Mouse (Mus musculus) T-helper 17 cell (primary cell): ENCODE measurements around the gene Cyp1b1.

Source experiments
- in situ Hi-C, 2 experiments: fragments of 300-600 bp; cut with MboI, MseI; formaldehyde crosslinking; loops; 1 replicate in 1 of 2; 2 replicates in 1 of 2; pipeline ENCODE4 v1.15.1; 2025; ENCODE audit warnings: high pct_unique_total_duplicates in 2 of 2

The Cyp1b1 gene

GRCm38 (mm10) chr17:79713643-79714367 lies 1.1 kb downstream of the Cyp1b1 start:
- in situ Hi-C loops = loop anchor here in 1 of 2 experiments (5.0 kb wide), 1 partner anchor 47 kb away; no protein-coding TSS in a partner anchor

GRCm38 (mm10) chr17:79713276-79713642 lies 1.6 kb downstream of the Cyp1b1 start:
- in situ Hi-C loops = loop anchor here in 1 of 2 experiments (5.0 kb wide), 1 partner anchor 46 kb away; no protein-coding TSS in a partner anchor

- in situ Hi-C loops = loop anchor here in 1 of 2 experiments (5.0 kb wide), 1 partner anchor 45 kb away; no protein-coding TSS in a partner anchor
Measured at GRCm38 (mm10) chr17:79712536-79712935, 2.3 kb downstream of the Cyp1b1 start.

- in situ Hi-C loops = loop anchor here in 1 of 2 experiments (5.0 kb wide), 1 partner anchor 45 kb away; no protein-coding TSS in a partner anchor
Measured at GRCm38 (mm10) chr17:79711944-79712343, 2.9 kb downstream of the Cyp1b1 start.

- in situ Hi-C loops = loop anchor here in 1 of 2 experiments (5.0 kb wide), 1 partner anchor 43 kb away; no protein-coding TSS in a partner anchor
Measured at GRCm38 (mm10) chr17:79710246-79710842, 4.5 kb downstream of the Cyp1b1 start.

- in situ Hi-C loops = loop anchor here in 1 of 2 experiments (5.0 kb wide), 1 partner anchor 42 kb away; no protein-coding TSS in a partner anchor
Measured at GRCm38 (mm10) chr17:79709718-79710117, 5.1 kb downstream of the Cyp1b1 start.

- in situ Hi-C loops = no loop called here
Measured at GRCm38 (mm10) chr17:79708168-79708567, 6.7 kb downstream of the Cyp1b1 start.

GRCm38 (mm10) chr17:79705671-79706455 lies 9.0 kb downstream of the Cyp1b1 start:
- in situ Hi-C loops = no loop called here

GRCm38 (mm10) chr17:79700871-79701270 lies 14.0 kb downstream of the Cyp1b1 start:
- in situ Hi-C loops = no loop called here

- in situ Hi-C loops = no loop called here
Measured at GRCm38 (mm10) chr17:79699197-79699596, 15.7 kb downstream of the Cyp1b1 start.

- in situ Hi-C loops = no loop called here
Measured at GRCm38 (mm10) chr17:79695541-79695940, 19.3 kb downstream of the Cyp1b1 start.

- in situ Hi-C loops = no loop called here
Measured at GRCm38 (mm10) chr17:79695106-79695505, 19.8 kb downstream of the Cyp1b1 start.

- in situ Hi-C loops = no loop called here
Measured at GRCm38 (mm10) chr17:79670837-79671236, 44.0 kb downstream of the Cyp1b1 start.

- in situ Hi-C loops = loop anchor here (5.0 to 10.0 kb wide), 2 partner anchors 171 to 343 kb away; no protein-coding TSS in a partner anchor
Measured at GRCm38 (mm10) chr17:79664106-79664417, 50.8 kb downstream of the Cyp1b1 start.

- in situ Hi-C loops = loop anchor here (5.0 to 10.0 kb wide), 2 partner anchors 171 to 344 kb away; no protein-coding TSS in a partner anchor
Measured at GRCm38 (mm10) chr17:79663393-79664105, 51.3 kb downstream of the Cyp1b1 start.

GRCm38 (mm10) chr17:79661848-79662247 lies 53.0 kb downstream of the Cyp1b1 start:
- in situ Hi-C loops = loop anchor here (5.0 to 10.0 kb wide), 2 partner anchors 173 to 345 kb away; no protein-coding TSS in a partner anchor

GRCm38 (mm10) chr17:79661387-79661786 lies 53.5 kb downstream of the Cyp1b1 start:
- in situ Hi-C loops = loop anchor here (5.0 to 10.0 kb wide), 2 partner anchors 173 to 346 kb away; no protein-coding TSS in a partner anchor

GRCm38 (mm10) chr17:79658863-79659262 lies 56.0 kb downstream of the Cyp1b1 start:
- in situ Hi-C loops = loop anchor here in 1 of 2 experiments (5.0 kb wide), 1 partner anchor 178 kb away; no protein-coding TSS in a partner anchor

GRCm38 (mm10) chr17:79658452-79658851 lies 56.4 kb downstream of the Cyp1b1 start:
- in situ Hi-C loops = loop anchor here in 1 of 2 experiments (5.0 kb wide), 1 partner anchor 179 kb away; no protein-coding TSS in a partner anchor

- in situ Hi-C loops = loop anchor here in 1 of 2 experiments (5.0 kb wide), 1 partner anchor 180 kb away; no protein-coding TSS in a partner anchor
Measured at GRCm38 (mm10) chr17:79657785-79658184, 57.1 kb downstream of the Cyp1b1 start.

- in situ Hi-C loops = no loop called here
Measured at GRCm38 (mm10) chr17:79654187-79654586, 60.7 kb downstream of the Cyp1b1 start.
